8 mouse cellular contexts compared by ENCODE assay signal in genomic region chr15:78948152-78948725, GRCm38 (mm10). TPM values are rescaled to one million over a fixed set of nuclear protein-coding genes. Genes with fewer than 3 reads are reported as not detected.
A peak's percentile ranks its signal among the peaks of the same experiment; 100 is the strongest.
DNase-seq lines count a peak whose midpoint lies in the region; ATAC-seq and TF ChIP-seq lines count a peak whose summit lies in the region.

No protein-coding gene starts in this region.

- H3K27me3 ChIP-seq in heart, postnatal 0 days (ENCODE audit: control insufficient read depth, insufficient read depth, low read length), result 0 out of 2 replicates have a peak, but pooled peaks cover 5% of the 10 kb centered on the region
- H3K27me3 ChIP-seq in embryonic facial prominence, embryonic 12.5 days, result no peaks in the 10 kb centered on the region
- H3K27me3 ChIP-seq in intestine, embryonic 15.5 days (replicated peaks), result no peaks in the 10 kb centered on the region
- H3K27me3 ChIP-seq in neural tube, embryonic 12.5 days (replicated peaks), result no peaks in the 10 kb centered on the region

- ATAC-seq in heart, postnatal 0 days (ENCODE audit: insufficient read depth, low read depth), result no peak
- ATAC-seq in embryonic facial prominence, embryonic 12.5 days (ENCODE audit: insufficient number of reproducible peaks, insufficient read depth, low FRiP score, low TSS enrichment), result no peak
- ATAC-seq in intestine, embryonic 15.5 days, result no peak; the same call in 1 of the 2 replicates
- peak; percentile 38; the same call in 1 of the 2 replicates for ATAC-seq in neural tube, embryonic 12.5 days (ENCODE audit: low FRiP score, low read depth)
- no peak for ATAC-seq in megakaryocyte-erythroid progenitor cell, adult 5-6 weeks (replicated peaks; ENCODE audit: low FRiP score, low TSS enrichment, poor library complexity, severe bottlenecking)

- no peak for DNase-seq in heart, postnatal 0 days (ENCODE audit: low spot score)
- DNase-seq in heart, adult 11 months, result no peak
- DNase-seq in thymus, postnatal 25 days, result no peak
- no peak for DNase-seq in right cerebral cortex, postnatal 4 days

- peak overlapping the region; percentile 64 for H3K4me2 ChIP-seq in heart, postnatal 0 days (ENCODE audit: low read depth, low read length)
- H3K4me2 ChIP-seq in embryonic facial prominence, embryonic 12.5 days (replicated peaks), result peak overlapping the region; percentile 60
- peak overlapping the region; percentile 91 for H3K4me2 ChIP-seq in intestine, embryonic 15.5 days (replicated peaks)
- peak overlapping the region; percentile 64 for H3K4me2 ChIP-seq in neural tube, embryonic 12.5 days (replicated peaks)

- H3K4me1 ChIP-seq in heart, postnatal 0 days (ENCODE audit: control insufficient read depth, insufficient read depth), result 0 out of 2 replicates have a peak, but pooled peaks cover 3% of the 10 kb centered on the region
- H3K4me1 ChIP-seq in embryonic facial prominence, embryonic 12.5 days, result peaks cover 9% of the 10 kb centered on the region; the same call in 1 of the 2 replicates
- peaks cover 8% of the 10 kb centered on the region for H3K4me1 ChIP-seq in intestine, embryonic 15.5 days (replicated peaks)
- H3K4me1 ChIP-seq in neural tube, embryonic 12.5 days, result peaks cover 19% of the 10 kb centered on the region

- TF ChIP-seq CTCF in heart, postnatal 0 days (IDR thresholded peaks at IDR 0.05; ENCODE audit: low read depth), result no peak

- peak overlapping the region; percentile 40 for H3K4me3 ChIP-seq in heart, postnatal 0 days (ENCODE audit: low read depth, low read length)
- H3K4me3 ChIP-seq in embryonic facial prominence, embryonic 12.5 days, result peak overlapping the region; percentile 49
- peak overlapping the region; percentile 44 for H3K4me3 ChIP-seq in intestine, embryonic 15.5 days (replicated peaks)
- peak overlapping the region; percentile 58 for H3K4me3 ChIP-seq in neural tube, embryonic 12.5 days

- TF ChIP-seq EP300 in heart, postnatal 0 days (IDR thresholded peaks at IDR 0.05; ENCODE audit: low read depth), result no peak

- no peaks in the 10 kb centered on the region for H3K9me3 ChIP-seq in heart, postnatal 0 days (replicated peaks; ENCODE audit: control insufficient read depth, low read length)
- H3K9me3 ChIP-seq in embryonic facial prominence, embryonic 12.5 days, result no peaks in the 10 kb centered on the region
- no peaks in the 10 kb centered on the region for H3K9me3 ChIP-seq in intestine, embryonic 15.5 days
- H3K9me3 ChIP-seq in neural tube, embryonic 12.5 days, result no peaks in the 10 kb centered on the region

- H3K36me3 ChIP-seq in heart, postnatal 0 days (replicated peaks; ENCODE audit: control insufficient read depth, insufficient read depth, low read length), result no peaks in the 10 kb centered on the region
- 0 out of 2 replicates have a peak, but pooled peaks cover 8% of the 10 kb centered on the region for H3K36me3 ChIP-seq in embryonic facial prominence, embryonic 12.5 days
- H3K36me3 ChIP-seq in intestine, embryonic 15.5 days, result no peaks in the 10 kb centered on the region
- peaks cover 19% of the 10 kb centered on the region for H3K36me3 ChIP-seq in neural tube, embryonic 12.5 days

- H3K27ac ChIP-seq in heart, postnatal 0 days (ENCODE audit: low read depth), result no peak overlapping the region
- peak overlapping the region; percentile 73 for H3K27ac ChIP-seq in embryonic facial prominence, embryonic 12.5 days
- no peak overlapping the region for H3K27ac ChIP-seq in intestine, embryonic 15.5 days
- H3K27ac ChIP-seq in neural tube, embryonic 12.5 days, result no peak overlapping the region

- no peak overlapping the region; the same call in 1 of the 2 replicates for H3K9ac ChIP-seq in heart, postnatal 0 days (replicated peaks; ENCODE audit: low read depth, low read length)
- H3K9ac ChIP-seq in embryonic facial prominence, embryonic 12.5 days, result peak overlapping the region; percentile 53
- H3K9ac ChIP-seq in intestine, embryonic 15.5 days, result peak overlapping the region; percentile 48
- H3K9ac ChIP-seq in neural tube, embryonic 12.5 days, result peak overlapping the region; percentile 67

- WGBS in heart, postnatal 0 days, result 8% methylated on average over 11 of the region's 11 CpGs
- 2% methylated on average over 11 of the region's 11 CpGs for WGBS in embryonic facial prominence, embryonic 12.5 days
- WGBS in intestine, embryonic 15.5 days, result 9% methylated on average over 11 of the region's 11 CpGs
- 4% methylated on average over 11 of the region's 11 CpGs for WGBS in neural tube, embryonic 12.5 days

RNA-seq across cellular contexts. Expression of gene Triobp, which starts 0.7 kb away (rescaled TPM):
- total RNA-seq in heart, postnatal 0 days (2014; rRNA removed; ENCODE audit: low replicate concordance), result 45.3 and 80.0 TPM in 2 replicates
- polyA plus RNA-seq in heart, postnatal 0 days (2015; fragmentation: Nextera tagmentation; extraction: Ambion mirVana), result 19.1 and 20.0 TPM in 2 replicates
- polyA plus RNA-seq in embryonic facial prominence, embryonic 12.5 days (2016; fragmentation: Nextera tagmentation; extraction: Ambion mirVana), result 41.5 and 48.1 TPM in 2 replicates
- 51.5 and 53.1 TPM in 2 replicates for polyA plus RNA-seq in intestine, embryonic 15.5 days (2015; fragmentation: Nextera tagmentation; extraction: Ambion mirVana)
- polyA plus RNA-seq in neural tube, embryonic 12.5 days (2016; fragmentation: Nextera tagmentation; extraction: Ambion mirVana), result 35.2 and 42.0 TPM in 2 replicates
- total RNA-seq in megakaryocyte-erythroid progenitor cell, adult 5-6 weeks (2014; fragmentation: Nextera tagmentation), result 29.1 and 33.9 TPM in 2 replicates
- total RNA-seq in megakaryocyte-erythroid progenitor cell, adult 5-6 weeks (2017), result 11.2 and 12.5 TPM in 2 replicates

RNA-seq across cellular contexts. Expression of gene Nol12, which starts 13.5 kb away (rescaled TPM):
- total RNA-seq in heart, postnatal 0 days (2014; rRNA removed; ENCODE audit: low replicate concordance), result 3.4 TPM in 1 of 2 replicates, not detected in the other
- 23.3 TPM in 2 replicates for polyA plus RNA-seq in heart, postnatal 0 days (2015; fragmentation: Nextera tagmentation; extraction: Ambion mirVana)
- polyA plus RNA-seq in embryonic facial prominence, embryonic 12.5 days (2016; fragmentation: Nextera tagmentation; extraction: Ambion mirVana), result 59.0 and 60.5 TPM in 2 replicates
- polyA plus RNA-seq in intestine, embryonic 15.5 days (2015; fragmentation: Nextera tagmentation; extraction: Ambion mirVana), result 41.4 and 42.3 TPM in 2 replicates
- 58.4 and 62.4 TPM in 2 replicates for polyA plus RNA-seq in neural tube, embryonic 12.5 days (2016; fragmentation: Nextera tagmentation; extraction: Ambion mirVana)
- 52.3 and 56.7 TPM in 2 replicates for total RNA-seq in megakaryocyte-erythroid progenitor cell, adult 5-6 weeks (2014; fragmentation: Nextera tagmentation)
- 15.3 and 31.6 TPM in 2 replicates for total RNA-seq in megakaryocyte-erythroid progenitor cell, adult 5-6 weeks (2017)

RNA-seq across cellular contexts. Expression of gene Lgals1, which starts 21.7 kb away (rescaled TPM):
- total RNA-seq in heart, postnatal 0 days (2014; rRNA removed; ENCODE audit: low replicate concordance), result 460 and 709 TPM in 2 replicates
- polyA plus RNA-seq in heart, postnatal 0 days (2015; fragmentation: Nextera tagmentation; extraction: Ambion mirVana), result 800 and 870 TPM in 2 replicates
- polyA plus RNA-seq in embryonic facial prominence, embryonic 12.5 days (2016; fragmentation: Nextera tagmentation; extraction: Ambion mirVana), result 1,294 and 1,324 TPM in 2 replicates
- polyA plus RNA-seq in intestine, embryonic 15.5 days (2015; fragmentation: Nextera tagmentation; extraction: Ambion mirVana), result 996 and 1,059 TPM in 2 replicates
- polyA plus RNA-seq in neural tube, embryonic 12.5 days (2016; fragmentation: Nextera tagmentation; extraction: Ambion mirVana), result 327 and 328 TPM in 2 replicates
- total RNA-seq in megakaryocyte-erythroid progenitor cell, adult 5-6 weeks (2014; fragmentation: Nextera tagmentation), result 54.9 and 83.9 TPM in 2 replicates
- total RNA-seq in megakaryocyte-erythroid progenitor cell, adult 5-6 weeks (2017), result 91.1 and 98.2 TPM in 2 replicates

RNA-seq across cellular contexts. Expression of gene Pdxp, which starts 34.5 kb away (rescaled TPM):
- 25.8 and 46.0 TPM in 2 replicates for total RNA-seq in heart, postnatal 0 days (2014; rRNA removed; ENCODE audit: low replicate concordance)
- polyA plus RNA-seq in heart, postnatal 0 days (2015; fragmentation: Nextera tagmentation; extraction: Ambion mirVana), result 7.7 and 8.3 TPM in 2 replicates
- 37.3 and 37.6 TPM in 2 replicates for polyA plus RNA-seq in embryonic facial prominence, embryonic 12.5 days (2016; fragmentation: Nextera tagmentation; extraction: Ambion mirVana)
- polyA plus RNA-seq in intestine, embryonic 15.5 days (2015; fragmentation: Nextera tagmentation; extraction: Ambion mirVana), result 11.0 TPM in 2 replicates
- 44.6 and 47.1 TPM in 2 replicates for polyA plus RNA-seq in neural tube, embryonic 12.5 days (2016; fragmentation: Nextera tagmentation; extraction: Ambion mirVana)
- total RNA-seq in megakaryocyte-erythroid progenitor cell, adult 5-6 weeks (2014; fragmentation: Nextera tagmentation), result 12.7 and 22.5 TPM in 2 replicates
- 6.6 and 6.9 TPM in 2 replicates for total RNA-seq in megakaryocyte-erythroid progenitor cell, adult 5-6 weeks (2017)

RNA-seq across cellular contexts. Expression of gene Sh3bp1, which starts 48.7 kb away (rescaled TPM):
- total RNA-seq in heart, postnatal 0 days (2014; rRNA removed; ENCODE audit: low replicate concordance), result 9.8 and 11.7 TPM in 2 replicates
- 6.4 and 7.0 TPM in 2 replicates for polyA plus RNA-seq in heart, postnatal 0 days (2015; fragmentation: Nextera tagmentation; extraction: Ambion mirVana)
- polyA plus RNA-seq in embryonic facial prominence, embryonic 12.5 days (2016; fragmentation: Nextera tagmentation; extraction: Ambion mirVana), result 39.4 and 42.2 TPM in 2 replicates
- 21.6 and 26.8 TPM in 2 replicates for polyA plus RNA-seq in intestine, embryonic 15.5 days (2015; fragmentation: Nextera tagmentation; extraction: Ambion mirVana)
- 9.6 and 10.0 TPM in 2 replicates for polyA plus RNA-seq in neural tube, embryonic 12.5 days (2016; fragmentation: Nextera tagmentation; extraction: Ambion mirVana)
- 31.8 and 53.7 TPM in 2 replicates for total RNA-seq in megakaryocyte-erythroid progenitor cell, adult 5-6 weeks (2014; fragmentation: Nextera tagmentation)
- total RNA-seq in megakaryocyte-erythroid progenitor cell, adult 5-6 weeks (2017), result 11.4 and 11.6 TPM in 2 replicates
